Mouse (Mus musculus) cortical plate, adult 2 months (tissue): ENCODE results near the gene Tigd4. TPM values are rescaled to one million over a fixed set of nuclear protein-coding genes. Genes with fewer than 3 reads are reported as not detected.
A peak's percentile ranks its signal among the peaks of the same experiment; 100 is the strongest.

ENCODE experiments used
- H3K27ac ChIP-seq: fragments of 200-500 bp; 2 replicates; pipeline ENCODE4 v1.5.1; 2012; ENCODE audit warnings: low read length, control low read depth, inconsistent platforms; ENCODE audit not compliant: insufficient read depth
- H3K4me1 ChIP-seq: fragments of 200-500 bp; 2 replicates; pipeline ENCODE4 v1.6.1; 2011; ENCODE audit warnings: low read length; ENCODE audit not compliant: control insufficient read depth, insufficient read depth
- H3K4me3 ChIP-seq: fragments of 200-500 bp; 2 replicates; pipeline ENCODE4 v1.5.1; 2011; ENCODE audit warnings: mild to moderate bottlenecking, low read length, control low read depth; ENCODE audit not compliant: insufficient read depth
- CTCF ChIP-seq: fragments of 200-500 bp; IDR thresholded peaks from 2 replicates; pipeline ENCODE4 v1.5.1; 2011; ENCODE audit warnings: mild to moderate bottlenecking, control low read depth, low read length; ENCODE audit not compliant: insufficient read depth; ENCODE audit errors: extremely low read depth
- POLR2A ChIP-seq: fragments of 200-500 bp; IDR thresholded peaks from 2 replicates; pipeline ENCODE4 v1.6.1; 2011; ENCODE audit warnings: mild to moderate bottlenecking, low read length, control low read depth; ENCODE audit not compliant: insufficient read depth; ENCODE audit errors: extremely low read depth
- polyA plus RNA-seq: library from polyadenylated mRNA; depleted of rRNA; stranded (reverse); fragments of >200 nt; gene quantifications from 2 replicates; pipeline ENCODE4 v1.2.3, GENCODE M21; 2012

Gene Tigd4
- polyA plus RNA-seq, 1 experiment, result 0.04 TPM

- Histone ChIP-seq H3K4me1 (peaks cover 2% of the 10 kb centered on the region; the same call in 1 of the 2 replicates), H3K27ac (peak within 1 kb of the TSS; percentile 62), H3K4me3 (peak within 1 kb of the TSS; percentile 61)
- TF ChIP-seq CTCF, result no peak
- peak; percentile 74 for TF ChIP-seq POLR2A
Observed at GRCm38 (mm10) chr3:84582023-84582912, 11.1 kb upstream of the Tigd4 start, which contains the start of gene Arfip1. Gene Arfip1 (minus strand): TSS chr3:84582625.

- peaks cover 2% of the 10 kb centered on the region; the same call in 1 of the 2 replicates for H3K4me1 ChIP-seq
- H3K4me3 ChIP-seq, result peak overlapping the region; percentile 61
- peak overlapping the region; percentile 25; the same call in 1 of the 2 replicates for H3K27ac ChIP-seq
- TF ChIP-seq CTCF, result no peak
Observed at GRCm38 (mm10) chr3:84582913-84583276, 10.5 kb upstream of the Tigd4 start.

GRCm38 (mm10) chr3:84586736-84587135, 6.6 kb upstream of the Tigd4 start:
- TF ChIP-seq POLR2A, result no peak
- no peak for TF ChIP-seq CTCF
- Histone ChIP-seq H3K4me1 (no peaks in the 10 kb centered on the region), H3K27ac (no peak overlapping the region), H3K4me3 (no peak overlapping the region)

GRCm38 (mm10) chr3:84594894-84595676, 1.7 kb downstream of the Tigd4 start:
- TF ChIP-seq CTCF (no peak), POLR2A (no peak)
- H3K4me3 ChIP-seq, result 0 out of 2 replicates have a peak overlapping the region, but pooled peaks have one; percentile 15
- peaks cover 3% of the 10 kb centered on the region; the same call in 1 of the 2 replicates for H3K4me1 ChIP-seq
- H3K27ac ChIP-seq, result no peak overlapping the region

GRCm38 (mm10) chr3:84595677-84596234, 2.4 kb downstream of the Tigd4 start:
- H3K4me1 ChIP-seq, result peaks cover 3% of the 10 kb centered on the region; the same call in 1 of the 2 replicates
- H3K4me3 ChIP-seq, result no peak overlapping the region
- TF ChIP-seq POLR2A (no peak), CTCF (no peak)
- no peak overlapping the region for H3K27ac ChIP-seq

- Histone ChIP-seq H3K4me1 (peaks cover 3% of the 10 kb centered on the region; the same call in 1 of the 2 replicates), H3K4me3 (no peak overlapping the region), H3K27ac (no peak overlapping the region)
- TF ChIP-seq POLR2A (no peak), CTCF (no peak)
Observed at GRCm38 (mm10) chr3:84597996-84598734, 4.8 kb downstream of the Tigd4 start.

- Histone ChIP-seq H3K4me3 (no peak overlapping the region), H3K4me1 (peaks cover 3% of the 10 kb centered on the region; the same call in 1 of the 2 replicates), H3K27ac (no peak overlapping the region)
- TF ChIP-seq POLR2A (no peak), CTCF (no peak)
Observed at GRCm38 (mm10) chr3:84598756-84599155, 5.4 kb downstream of the Tigd4 start.

GRCm38 (mm10) chr3:84601870-84602495, 8.6 kb downstream of the Tigd4 start:
- TF ChIP-seq POLR2A (no peak), CTCF (no peak)
- Histone ChIP-seq H3K27ac (no peak overlapping the region), H3K4me3 (no peak overlapping the region), H3K4me1 (no peaks in the 10 kb centered on the region)
